In genomic region chr6:35329956-35330355, GRCm38 (mm10) we compare ENCODE assay signal across 30 mouse cellular contexts. TPM values are rescaled to one million over a fixed set of nuclear protein-coding genes. Genes with fewer than 3 reads are reported as not detected.
DNase-seq lines count a peak whose midpoint lies in the region; TF ChIP-seq lines count a peak whose summit lies in the region.
"Had no signal": no experiment of that assay in that cellular context is flagged by ENCODE, and none has a peak within 500 bp of the region (broad histone marks: within the 10 kb centered on the region; RNA-seq: fewer than 3 reads in every experiment).

No protein-coding gene starts in this region.

- H3K36me3 ChIP-seq in testis, adult 2 months (ENCODE audit: control insufficient read depth, insufficient read depth, low read length): no peaks in the 10 kb centered on the region
- H3K36me3 ChIP-seq: forebrain, embryonic 12.5 days; G1E; heart, embryonic 15.5 days; hindbrain, embryonic 13.5 days; limb, embryonic 13.5 days; lung, embryonic 15.5 days; midbrain, embryonic 10.5 days; midbrain, embryonic 15.5 days; neural tube, embryonic 15.5 days had no signal

- H3K27ac ChIP-seq in testis, adult 2 months (ENCODE audit: control insufficient read depth, insufficient read depth, low read depth, low read length): no peak overlapping the region
- H3K27ac ChIP-seq: forebrain, embryonic 12.5 days; heart, embryonic 15.5 days; hindbrain, embryonic 13.5 days; layer of hippocampus, adult 2 months; limb, embryonic 13.5 days; lung, embryonic 15.5 days; midbrain, embryonic 10.5 days; midbrain, embryonic 15.5 days; neural tube, embryonic 15.5 days; stomach, postnatal 0 days had no signal

- TF ChIP-seq POLR2A in testis, adult 2 months (IDR thresholded peaks at IDR 0.05; ENCODE audit: control insufficient read depth, low read depth, low read length): no peak

- H3K4me1 ChIP-seq in testis, adult 2 months (ENCODE audit: control insufficient read depth, insufficient read depth, low read length): peaks cover 5% of the 10 kb centered on the region
- H3K4me1 ChIP-seq: midbrain, embryonic 15.5 days had no signal

- no peak for DNase-seq in testis, postnatal 10 days (ENCODE audit: low spot score)
- peak; percentile 41 for DNase-seq in adipocyte (ENCODE audit: low spot score)
- DNase-seq in cerebellum, adult 9-10 months: peak; percentile 23
- DNase-seq in fibroblast of lung, adult 2 months (ENCODE audit: low read depth): peak; percentile 61
- no peak for DNase-seq in heart, postnatal 10 days
- DNase-seq in adrenal gland, postnatal 14 days: no peak
- DNase-seq in urinary bladder, postnatal 25 days (ENCODE audit: low spot score): no peak
- DNase-seq: adrenal gland, postnatal 36 days; gastrocnemius, postnatal 14 days; heart, postnatal 4 days; kidney, adult 9 months; kidney, postnatal 25 days; right cerebral cortex, postnatal 25 days had no signal

- TF ChIP-seq CTCF in testis, adult 2 months (IDR thresholded peaks at IDR 0.05; ENCODE audit: control insufficient read depth, insufficient read depth, insufficient replicate concordance, low read depth, low read length): no peak

- intact Hi-C loops in heart, postnatal 10 days (cut with DNase I): no loop called here

- H3K27me3 ChIP-seq in testis, adult 2 months (ENCODE audit: control insufficient read depth, insufficient read depth, low read length): no peaks in the 10 kb centered on the region
- H3K27me3 ChIP-seq: heart, embryonic 15.5 days; hindbrain, embryonic 13.5 days; limb, embryonic 13.5 days; lung, embryonic 15.5 days; midbrain, embryonic 15.5 days; neural tube, embryonic 15.5 days had no signal

- H3K4me3 ChIP-seq in testis, adult 2 months (ENCODE audit: control insufficient read depth, low read depth, low read length): peak overlapping the region; percentile 74
- H3K4me3 ChIP-seq: erythroblast, embryonic 14.5 days; forebrain, embryonic 12.5 days; heart, embryonic 15.5 days; hindbrain, embryonic 13.5 days; layer of hippocampus, adult 2 months; limb, embryonic 13.5 days; lung, embryonic 15.5 days; midbrain, embryonic 10.5 days; midbrain, embryonic 15.5 days; neural tube, embryonic 15.5 days had no signal

RNA-seq across cellular contexts. Expression of gene Fam180a, which starts 4.0 kb away (rescaled TPM):
- 0.08 and 0.21 TPM in 2 replicates for polyA plus RNA-seq in testis, adult 2 months (2012; rRNA removed)
- total RNA-seq in heart, postnatal 10 days (2021): 1 to 10 TPM in 1 of 2 experiments, under 1 TPM in 1; 0.74 to 1.3 TPM
- 2.6 and 3.0 TPM in 2 replicates for total RNA-seq in adrenal gland, postnatal 14 days (2021)
- total RNA-seq: G1E; granulocyte monocyte progenitor cell, adult 5-6 weeks; megakaryocyte progenitor cell, adult 5-6 weeks had no signal
- polyA plus RNA-seq: erythroblast, embryonic 14.5 days; forebrain, embryonic 12.5 days; G1E; liver, embryonic 11.5 days; midbrain, embryonic 10.5 days; thymus, postnatal 0 days had no signal

RNA-seq across cellular contexts. Expression of gene Slc13a4, which starts 22.0 kb away (rescaled TPM):
- polyA plus RNA-seq in testis, adult 2 months (2012; rRNA removed): 3.9 and 5.8 TPM in 2 replicates
- total RNA-seq in heart, postnatal 10 days (2021): under 1 TPM; 0.12 TPM
- 0.37 and 0.56 TPM in 2 replicates for total RNA-seq in adrenal gland, postnatal 14 days (2021)
- total RNA-seq: granulocyte monocyte progenitor cell, adult 5-6 weeks; megakaryocyte progenitor cell, adult 5-6 weeks had no signal
- polyA plus RNA-seq: erythroblast, embryonic 14.5 days; G1E had no signal

Comparison
In these comparisons a context has a peak if more than half of its experiments do, and no peak if none do; other contexts are left out.
1. DNase-seq: peak in adipocyte (single experiment), cerebellum, adult 9-10 months (single experiment) and fibroblast of lung, adult 2 months (single experiment); none in testis, postnatal 10 days (single experiment), heart, postnatal 10 days (0 of 2), adrenal gland, postnatal 14 days (single experiment) and urinary bladder, postnatal 25 days (single experiment).